Mouse (Mus musculus): ENCODE measurements at regions not wholly inside any gene's neighbourhood (a gene's known extent, or its start where the extent isn't known, plus 50 kb on each side); places are given as distances from the start of the nearest gene placed in this dataset.

DNA sequence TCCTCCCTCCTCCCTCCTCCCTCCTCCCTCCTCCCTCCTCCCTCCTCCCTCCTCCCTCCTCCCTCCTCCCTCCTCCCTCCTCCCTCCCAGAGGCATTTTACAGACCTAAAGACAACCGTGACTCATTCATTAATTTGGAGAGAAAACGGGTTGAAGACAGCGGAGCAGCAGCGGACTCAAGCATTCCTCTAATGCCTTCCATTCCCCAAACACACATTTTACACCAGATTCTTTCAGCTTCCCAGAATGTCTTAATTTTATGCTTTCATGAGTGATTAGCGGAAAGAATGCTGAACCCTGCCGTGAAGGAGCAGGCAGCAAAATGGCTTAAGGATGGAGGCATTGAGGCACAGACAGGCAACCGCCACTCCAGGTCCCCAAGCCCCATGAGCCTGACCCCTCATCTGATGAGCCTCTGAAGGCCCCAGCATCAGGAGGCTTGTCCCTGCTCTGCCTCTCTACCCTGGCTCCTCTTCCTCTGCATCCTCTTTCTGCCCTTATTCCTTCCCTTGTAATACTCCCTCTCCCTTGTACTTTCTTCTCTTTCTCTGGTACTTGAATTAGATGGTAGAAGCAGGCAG is 192.5 kb downstream of the Cdc5l start:
- peak; percentile 71 for DNase-seq (ENCODE audit: low read depth)

DNA sequence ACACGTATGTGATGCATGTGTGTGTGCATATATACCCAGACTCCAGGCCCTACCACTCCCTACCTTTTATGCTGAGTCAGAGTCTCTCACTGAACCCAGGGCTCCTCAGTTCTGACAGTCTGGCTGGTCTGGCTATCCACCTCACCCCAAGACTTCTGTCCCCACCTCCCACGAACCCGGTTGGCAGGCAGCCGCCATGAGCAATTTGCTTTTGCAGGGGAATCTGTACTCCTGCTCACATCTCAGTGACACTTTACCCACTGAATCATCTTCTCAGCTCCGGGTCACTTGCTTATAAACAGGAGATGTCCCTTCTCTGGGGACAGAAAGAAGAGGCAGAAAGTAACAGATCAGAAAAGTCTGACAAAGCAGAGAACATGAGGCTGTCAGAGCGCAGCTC is 193.0 kb downstream of the Cdc5l start:
- peak; percentile 47 for DNase-seq (ENCODE audit: low read depth)

DNA sequence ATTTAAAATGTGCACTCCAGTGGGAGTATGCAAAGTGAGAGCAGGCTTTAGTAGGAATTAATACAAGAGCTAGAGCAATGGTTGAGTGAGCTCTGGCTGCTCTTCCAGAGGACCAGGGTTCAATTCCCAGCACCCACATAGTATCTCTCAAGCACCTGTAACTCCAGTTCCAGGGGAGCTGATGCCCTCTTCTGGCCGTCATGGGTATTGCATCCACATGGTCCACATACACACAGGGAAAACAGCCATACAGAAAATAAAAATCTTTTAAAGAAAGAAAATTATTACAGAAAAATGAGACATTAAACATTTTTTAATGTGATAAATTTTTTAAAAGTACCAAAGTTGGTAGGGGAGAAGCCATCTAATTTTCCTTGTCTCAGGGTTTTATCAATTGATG is 196.3 kb downstream of the Cdc5l start:
- DNase-seq (ENCODE audit: low read depth): no peak

DNA sequence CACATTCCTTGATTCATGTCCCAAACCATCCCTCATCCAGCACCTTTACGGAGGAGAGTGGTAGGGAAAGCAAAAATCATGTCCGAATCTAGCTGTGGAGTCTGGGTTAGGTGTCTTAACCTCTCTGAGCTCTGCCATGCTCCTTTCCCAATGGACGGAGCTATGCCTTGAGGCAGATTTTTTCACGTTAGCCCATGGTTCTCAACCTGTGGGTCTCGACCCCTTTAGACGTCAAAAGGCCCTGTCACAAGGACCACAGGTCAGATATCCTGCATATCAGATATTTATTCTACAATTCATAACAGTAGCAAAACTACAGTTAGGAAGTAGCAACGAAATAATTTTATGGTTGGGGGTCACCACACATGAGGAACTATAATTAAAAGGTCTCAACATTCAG is 198.1 kb downstream of the Cdc5l start:
- no peak for DNase-seq (ENCODE audit: low read depth)

- DNase-seq (ENCODE audit: low read depth): no peak
Observed at GRCm38 (mm10) chr17:45232874-45233273, 200.7 kb downstream of the Cdc5l start.

DNA sequence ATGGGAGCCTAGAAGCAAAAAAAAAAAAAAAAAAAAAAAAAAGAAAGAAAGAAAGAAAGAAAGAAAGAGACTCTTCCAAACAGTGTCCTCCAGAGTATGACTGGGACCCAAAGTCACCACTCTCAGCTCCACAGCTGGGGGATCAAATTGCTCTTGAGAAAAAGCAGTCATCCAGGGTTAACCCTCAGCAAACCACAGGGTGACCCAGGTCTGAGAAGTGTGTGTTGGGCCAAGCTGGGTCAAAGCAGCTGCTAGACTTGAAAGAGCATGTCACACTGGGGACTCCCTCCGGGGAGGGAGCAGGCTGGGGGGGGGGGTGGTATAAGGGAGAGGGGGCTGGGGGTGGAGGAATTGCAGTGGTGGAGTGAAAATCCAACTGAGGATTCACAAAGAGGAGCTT is 206.3 kb downstream of the Cdc5l start:
- DNase-seq (ENCODE audit: low read depth): no peak

GRCm38 (mm10) chr17:45226486-45226885 is 207.1 kb downstream of the Cdc5l start:
- no peak for DNase-seq (ENCODE audit: low read depth)

GRCm38 (mm10) chr17:45221625-45222024 is 211.9 kb downstream of the Cdc5l start:
- no peak for DNase-seq (ENCODE audit: low read depth)

DNA sequence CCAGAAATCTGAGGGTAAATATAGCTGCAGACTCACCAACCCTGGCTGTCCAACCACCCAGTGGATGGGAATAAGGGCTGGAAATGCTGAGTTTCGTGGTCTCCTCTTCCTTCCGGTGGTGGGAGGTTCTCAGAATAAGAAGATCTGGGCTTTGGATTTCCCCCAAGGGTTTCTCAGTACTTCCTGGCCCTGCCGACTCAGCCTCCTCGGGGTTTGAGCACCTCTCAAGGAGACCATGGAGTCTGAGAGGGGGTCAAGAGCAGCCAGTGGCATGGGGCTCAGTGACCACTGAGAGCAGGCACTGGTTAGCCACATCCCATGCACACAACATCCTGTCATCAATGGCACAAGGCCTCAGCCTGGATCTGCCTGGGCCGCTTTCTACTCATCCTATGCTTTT is 216.4 kb downstream of the Cdc5l start:
- no peak for DNase-seq (ENCODE audit: low read depth)

DNA sequence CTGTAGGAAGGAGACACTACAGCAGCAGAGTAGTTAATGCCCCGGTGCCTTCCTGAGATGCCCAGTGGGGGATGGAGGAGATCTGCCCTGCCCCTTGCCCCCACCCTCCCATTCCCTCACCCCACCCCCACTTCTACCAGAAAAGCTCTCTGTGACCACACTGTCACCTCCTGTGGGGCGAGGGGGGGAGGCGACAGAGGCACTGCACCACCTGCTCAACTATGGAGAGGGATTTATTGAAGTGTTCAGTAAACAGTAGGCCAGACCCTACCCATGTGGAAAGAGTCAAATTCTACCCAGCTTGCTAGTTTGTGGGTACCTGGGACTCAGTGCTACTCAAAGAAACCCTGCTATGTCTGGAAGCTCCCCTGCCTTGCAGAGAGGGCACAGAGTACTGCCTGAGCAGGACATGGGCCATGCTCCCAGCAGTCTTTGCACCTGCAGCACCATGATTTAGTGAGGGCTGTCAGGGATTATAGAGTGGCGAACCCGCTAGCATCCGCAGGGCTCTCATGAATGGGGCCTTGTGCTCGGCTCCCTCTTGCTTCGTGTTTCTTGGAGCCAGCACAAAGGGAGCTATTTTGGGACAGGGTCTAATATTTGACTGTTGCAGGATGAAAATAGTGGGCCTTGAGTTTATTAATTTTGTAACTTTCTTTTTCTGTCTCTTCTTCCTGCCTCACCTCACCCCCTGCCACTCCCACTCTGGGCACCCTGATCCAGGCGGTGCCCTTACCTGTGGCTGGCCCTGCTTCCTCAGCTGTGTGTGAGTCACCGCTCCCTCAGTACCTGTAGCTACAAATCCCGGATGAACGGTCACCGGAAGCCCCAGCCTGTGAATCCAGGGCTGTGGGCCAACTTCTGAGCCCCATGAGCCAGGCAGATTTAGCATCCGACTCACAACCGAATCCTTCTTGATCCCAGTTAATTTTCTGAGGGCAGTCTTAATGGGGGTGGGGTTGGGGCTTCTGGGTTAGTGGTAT is 218.2 kb downstream of the Cdc5l start:
- DNase-seq (ENCODE audit: low read depth): no peak

- peak; percentile 43 for DNase-seq (ENCODE audit: low read depth)
Observed at GRCm38 (mm10) chr17:45210984-45211383, 222.6 kb downstream of the Cdc5l start.

DNA sequence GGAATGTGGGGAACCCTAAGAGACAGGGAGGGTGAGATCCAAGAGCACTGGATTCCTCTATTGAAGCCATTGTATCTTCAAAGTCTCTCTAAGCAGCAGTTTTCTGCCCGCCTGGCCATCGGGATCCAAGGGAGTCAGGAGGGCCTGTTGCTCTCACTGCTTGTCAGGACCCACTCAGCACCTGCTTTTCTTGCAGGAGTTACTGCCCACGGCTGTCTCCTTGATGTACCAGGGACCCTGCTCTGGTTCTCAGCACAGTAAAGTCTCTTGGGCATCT is 224.2 kb downstream of the Cdc5l start:
- no peak for DNase-seq (ENCODE audit: low read depth)

DNA sequence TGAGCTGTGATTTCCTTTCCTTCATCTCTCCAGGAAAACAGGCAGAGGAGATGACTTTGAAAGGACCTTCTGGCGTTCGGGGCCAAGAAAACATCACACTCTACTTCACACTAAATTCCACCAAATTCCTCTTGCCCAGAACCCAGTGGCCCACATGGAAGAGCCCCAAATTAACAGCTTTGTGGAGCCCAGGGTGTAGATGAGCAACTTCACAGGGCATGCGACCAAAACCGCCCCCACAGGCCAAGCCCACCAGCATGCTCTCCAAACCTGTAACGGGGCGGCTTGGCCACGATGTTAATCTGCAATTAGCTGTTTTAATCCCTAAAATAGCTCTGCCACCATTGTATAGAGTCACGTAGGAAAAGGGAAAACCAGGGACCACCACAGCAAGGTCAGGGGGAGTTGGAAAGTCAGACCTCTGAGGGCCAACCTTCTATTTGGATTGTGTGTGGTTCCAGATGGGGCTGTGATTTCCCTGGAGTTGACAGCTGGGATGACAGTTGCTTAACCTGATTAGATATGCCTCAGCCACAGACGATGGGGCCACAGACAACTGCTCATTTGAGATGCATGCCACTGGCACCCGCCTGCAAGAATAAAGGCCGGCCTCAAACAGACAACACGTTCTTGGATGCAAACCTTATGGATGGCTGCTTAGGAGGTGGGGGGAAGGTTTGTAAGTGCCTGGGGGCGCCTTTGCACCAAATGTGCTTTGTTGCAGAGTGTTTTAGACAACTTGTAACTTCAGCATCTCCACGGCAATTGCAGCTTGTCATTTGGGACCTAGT is 224.7 kb downstream of the Cdc5l start:
- DNase-seq (ENCODE audit: low read depth): no peak

DNA sequence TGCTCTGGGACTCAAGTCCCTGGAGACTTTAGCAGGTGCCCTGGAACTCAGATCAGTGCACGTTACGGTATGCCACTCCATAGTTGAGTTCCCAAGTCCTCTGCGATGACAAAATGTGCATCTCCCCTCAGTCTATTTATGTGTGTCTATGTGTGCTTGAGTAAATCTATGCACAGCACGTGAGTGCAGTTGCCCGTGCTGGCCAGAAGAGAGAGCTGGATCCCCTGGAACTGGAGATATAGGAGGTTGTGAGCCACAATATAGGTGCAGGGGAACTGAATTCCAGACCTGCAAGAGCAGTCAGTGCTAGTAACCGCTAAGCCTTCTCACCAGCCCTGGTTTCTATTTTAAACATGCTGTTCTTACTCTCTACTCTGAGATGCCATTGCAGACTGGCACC is 237.8 kb downstream of the Cdc5l start:
- DNase-seq (ENCODE audit: low read depth): no peak

DNA sequence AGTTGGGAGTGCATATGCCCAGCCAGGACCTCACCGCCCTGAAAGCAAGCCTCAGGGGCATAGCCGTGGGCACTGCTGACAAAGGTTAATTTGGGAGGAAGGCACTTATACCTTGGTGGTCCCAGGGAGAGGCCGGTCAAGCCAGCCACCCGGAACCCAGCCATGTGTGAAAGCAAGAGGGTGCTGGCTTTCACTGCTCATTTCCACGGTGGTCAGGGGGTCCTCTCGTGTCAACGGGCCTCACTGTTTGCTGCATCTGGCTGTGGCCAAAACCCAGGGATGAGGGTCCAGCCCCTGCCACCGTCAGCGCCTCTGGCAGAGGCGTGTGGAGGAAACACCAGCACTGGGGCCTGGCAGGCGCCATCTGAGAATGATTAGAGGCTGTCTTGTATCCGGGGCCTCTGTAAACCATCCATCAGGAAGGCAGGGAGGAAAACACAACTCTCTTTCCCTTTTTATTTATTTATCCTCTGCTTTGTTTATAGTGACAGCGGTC is 238.7 kb downstream of the Cdc5l start:
- DNase-seq (ENCODE audit: low read depth): no peak

GRCm38 (mm10) chr17:45193456-45194025 is 240.0 kb downstream of the Cdc5l start:
- DNase-seq (ENCODE audit: low read depth): no peak

DNA sequence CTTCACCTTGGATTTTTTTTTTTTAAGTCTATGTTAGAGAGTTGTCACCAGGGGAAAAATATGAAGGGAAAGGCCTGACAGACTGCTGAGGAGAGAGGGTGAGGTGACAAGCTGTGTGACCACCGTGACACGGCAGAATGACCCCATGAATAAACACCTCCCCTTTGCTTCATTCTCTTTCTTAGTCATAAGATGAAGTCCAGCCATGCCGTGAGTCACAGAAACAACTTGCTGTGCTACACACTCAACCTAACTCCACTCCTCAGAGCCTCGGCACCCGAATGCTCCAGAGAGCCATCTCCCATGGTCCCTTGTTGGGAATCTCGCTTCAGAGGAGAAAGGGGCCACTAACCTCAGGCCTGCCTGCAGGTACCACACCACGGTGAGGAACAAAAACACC is 246.1 kb downstream of the Cdc5l start:
- no peak for DNase-seq (ENCODE audit: low read depth)

GRCm38 (mm10) chr17:45176340-45176739 is 257.2 kb downstream of the Cdc5l start:
- DNase-seq (ENCODE audit: low read depth): no peak

DNA sequence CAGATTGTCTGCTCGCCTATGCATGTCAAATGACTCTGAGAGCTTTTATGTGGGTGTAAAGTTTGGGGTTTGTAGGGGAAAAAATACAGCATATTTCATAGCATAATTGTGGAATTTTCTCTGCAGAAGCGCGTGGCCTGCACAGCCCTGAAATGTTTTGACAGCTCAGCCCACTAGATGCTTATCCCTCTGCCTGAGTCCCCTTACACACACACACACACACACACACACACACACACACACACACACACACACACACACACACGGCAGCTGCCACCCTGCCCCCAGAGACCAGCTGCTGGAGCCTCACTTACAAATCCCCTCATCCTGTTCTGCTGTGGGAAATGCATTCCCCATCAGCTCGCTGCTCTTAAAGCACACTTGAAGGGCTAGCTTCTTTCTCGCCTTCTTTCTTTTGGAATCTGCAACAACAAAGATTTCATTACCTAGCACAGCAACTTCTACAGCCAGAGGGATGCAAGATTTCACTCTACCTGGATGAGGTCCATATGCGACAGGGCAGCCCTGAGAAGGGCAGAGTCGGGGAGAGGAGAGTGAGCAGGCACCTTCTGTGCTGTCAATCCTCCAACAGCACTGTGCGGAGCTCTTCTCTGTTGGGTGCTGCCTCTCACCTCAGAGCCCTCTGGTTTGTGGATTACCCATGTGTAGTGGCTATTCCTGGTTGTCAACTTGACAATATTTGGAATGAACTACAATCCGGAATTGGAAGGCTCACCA is 264.1 kb downstream of the Cdc5l start:
- no peak for DNase-seq (ENCODE audit: low read depth)
